In genomic region chr13:12047059-12047458, GRCm38 (mm10) we compare ENCODE assay signal across 12 mouse cellular contexts.
"Had no signal": no experiment of that assay in that cellular context is flagged by ENCODE, and none has a peak within 500 bp of the region (broad histone marks: within the 10 kb centered on the region; RNA-seq: fewer than 3 reads in every experiment).

No protein-coding gene starts in this region.

- DNase-seq: retina, postnatal 1 day; right cerebral cortex, adult 18-20 months; right cerebral cortex, postnatal 14 days; right cerebral cortex, postnatal 25 days; right cerebral cortex, postnatal 4 days; spleen, adult 18-20 months; thymus, adult 18-20 months; thymus, adult 2 months; thymus, postnatal 14 days; thymus, postnatal 25 days; thymus, postnatal 36 days; thymus, postnatal 4 days had no signal
